Mouse (Mus musculus) right cerebral cortex, postnatal 10 days (tissue): ENCODE results near the gene Relch.

Experiments used
- DNase-seq, 2 experiments: peaks; one replicate each; pipeline ENCODE4 v3.0.0; 2021; ENCODE audit warnings: low spot score in 2 of 2

Gene Relch

DNA sequence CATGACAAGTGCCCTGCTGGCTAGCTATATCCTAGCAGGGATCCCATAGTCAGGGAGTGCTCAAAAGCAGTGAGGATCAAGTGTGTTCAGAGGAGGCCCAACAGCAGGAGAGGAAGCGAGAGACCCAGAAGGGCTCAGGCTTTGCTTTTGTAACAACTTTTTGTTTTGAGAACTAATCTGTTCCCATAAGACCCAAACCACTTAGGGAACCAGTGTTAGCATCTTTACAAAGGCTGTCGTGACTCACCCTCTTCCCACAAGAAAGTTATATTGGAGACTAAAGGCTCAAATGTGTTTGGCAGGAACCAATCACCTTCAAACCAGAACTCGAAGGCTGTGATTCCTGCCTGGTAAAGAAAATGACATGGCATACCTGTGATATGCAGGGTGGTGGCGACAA lies 132.0 kb downstream of the Relch start:
- no peak for DNase-seq

DNA sequence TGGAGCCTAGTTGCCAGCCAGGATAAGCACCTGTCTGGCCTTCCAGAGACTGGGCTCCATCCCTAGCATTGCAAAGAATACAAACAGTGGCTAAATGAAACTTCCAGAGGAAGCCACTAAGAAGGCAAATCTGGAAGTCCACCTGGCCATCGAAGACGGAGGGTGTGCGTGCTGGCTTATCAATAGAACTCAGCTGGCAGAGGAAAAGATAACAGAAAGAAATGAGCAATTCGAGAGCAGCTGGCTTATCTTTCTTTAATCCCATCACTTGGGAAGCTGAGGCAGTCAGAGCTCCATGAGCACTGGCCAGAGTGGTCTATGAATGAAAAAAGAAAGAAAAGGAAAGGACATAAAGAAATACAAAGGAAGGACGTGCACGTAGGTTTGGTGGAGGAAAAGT lies 136.9 kb downstream of the Relch start:
- DNase-seq, result no peak

DNA sequence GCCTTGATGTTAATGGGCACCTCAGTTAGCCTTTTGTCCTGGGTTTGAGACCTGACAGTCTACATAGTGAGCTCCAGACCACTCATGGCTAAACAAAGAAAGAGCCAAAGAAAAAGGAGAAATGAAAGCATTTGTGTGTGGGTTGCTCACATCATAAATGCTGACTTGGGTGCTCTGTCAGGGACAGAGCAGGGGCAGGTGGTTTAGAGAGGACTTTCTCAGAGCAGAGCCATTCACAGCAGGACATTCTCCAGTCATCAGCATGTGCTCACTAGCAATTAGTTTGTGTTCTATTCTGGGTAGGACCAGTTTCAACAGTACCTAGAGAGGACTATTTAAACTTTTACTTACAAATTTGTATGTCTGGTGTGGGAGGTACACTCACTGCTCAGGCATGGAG lies 137.6 kb downstream of the Relch start:
- DNase-seq, result no peak

DNA sequence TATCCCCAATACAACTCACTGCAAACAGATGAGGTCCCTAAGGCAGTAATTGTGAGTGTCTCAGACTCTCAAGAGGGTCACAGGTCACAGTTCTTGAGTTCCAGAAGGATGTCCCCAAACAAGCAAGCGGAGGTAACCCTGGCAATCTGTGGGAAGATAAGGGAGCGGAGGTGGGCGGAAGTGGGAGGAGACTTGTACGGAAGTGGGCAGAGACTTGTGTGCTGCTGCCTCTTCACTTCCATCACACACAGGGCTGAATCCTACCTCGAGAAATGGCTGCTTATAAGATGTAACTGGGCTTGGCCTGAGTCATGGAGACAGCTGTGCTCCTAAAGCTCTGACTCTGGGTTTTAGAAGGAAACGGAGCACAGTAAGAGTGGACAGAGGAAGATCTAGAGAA lies 139.3 kb downstream of the Relch start:
- DNase-seq, result no peak

DNA sequence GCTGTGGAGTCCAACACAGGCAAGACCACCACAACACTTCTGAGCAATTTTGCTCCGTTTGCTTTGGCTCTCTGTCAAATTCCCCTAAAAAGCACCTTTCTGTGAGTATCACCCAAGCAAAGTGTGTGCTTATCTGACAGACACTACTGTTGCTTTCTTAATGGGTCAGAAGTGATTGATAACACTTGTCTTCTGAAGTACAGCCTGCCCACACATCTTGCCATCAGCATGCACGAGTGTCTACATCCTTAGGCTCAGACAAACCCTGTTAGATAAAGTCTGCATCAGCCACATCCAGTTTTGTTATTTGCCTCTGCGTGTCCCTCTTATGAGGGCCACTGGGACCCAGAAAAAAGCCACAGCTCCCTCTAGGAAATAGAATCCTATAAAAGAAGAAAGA lies 140.6 kb downstream of the Relch start:
- no peak for DNase-seq
